In genomic region chr14:75964000-75964399, GRCm38 (mm10) we compare ENCODE assay signal across 18 mouse cellular contexts. TPM values are rescaled to one million over a fixed set of nuclear protein-coding genes. Genes with fewer than 3 reads are reported as not detected.
DNase-seq lines count a peak whose midpoint lies in the region; ATAC-seq and TF ChIP-seq lines count a peak whose summit lies in the region.
"Had no signal": no experiment of that assay in that cellular context is flagged by ENCODE, and none has a peak within 500 bp of the region (broad histone marks: within the 10 kb centered on the region; RNA-seq: fewer than 3 reads in every experiment).

No protein-coding gene starts in this region.

- 0 out of 2 replicates have a peak, but pooled peaks have one; percentile 33 for ATAC-seq in forebrain, embryonic 13.5 days
- no peak for ATAC-seq in forebrain, embryonic 11.5 days (replicated peaks; ENCODE audit: low FRiP score)
- ATAC-seq in lung, embryonic 16.5 days (ENCODE audit: low read depth), result peak; percentile 62; the same call in 1 of the 2 replicates
- no peak for ATAC-seq in forebrain, embryonic 15.5 days (replicated peaks)
- ATAC-seq in midbrain, postnatal 0 days (ENCODE audit: low FRiP score), result no peak
- ATAC-seq in liver, embryonic 12.5 days, result no peak
- ATAC-seq: inflammation-experienced regulatory T-cells, adult 6 months had no signal

- H3K9me3 ChIP-seq in forebrain, embryonic 13.5 days (replicated peaks), result no peaks in the 10 kb centered on the region
- H3K9me3 ChIP-seq in forebrain, embryonic 11.5 days (ENCODE audit: control insufficient read depth, low read length), result no peaks in the 10 kb centered on the region
- no peaks in the 10 kb centered on the region for H3K9me3 ChIP-seq in lung, embryonic 16.5 days (ENCODE audit: control insufficient read depth, low read length)
- no peaks in the 10 kb centered on the region for H3K9me3 ChIP-seq in forebrain, embryonic 15.5 days
- no peaks in the 10 kb centered on the region for H3K9me3 ChIP-seq in midbrain, postnatal 0 days (ENCODE audit: low read length)
- no peaks in the 10 kb centered on the region for H3K9me3 ChIP-seq in liver, embryonic 12.5 days (replicated peaks)
- H3K9me3 ChIP-seq: limb, embryonic 15.5 days had no signal

- H3K4me1 ChIP-seq in forebrain, embryonic 13.5 days, result peaks cover 36% of the 10 kb centered on the region
- no peaks in the 10 kb centered on the region for H3K4me1 ChIP-seq in forebrain, embryonic 11.5 days (replicated peaks; ENCODE audit: control insufficient read depth, insufficient read depth, low read length)
- peaks cover 9% of the 10 kb centered on the region for H3K4me1 ChIP-seq in lung, embryonic 16.5 days (replicated peaks; ENCODE audit: control insufficient read depth, insufficient read depth, low read length)
- H3K4me1 ChIP-seq in forebrain, embryonic 15.5 days, result peaks cover 36% of the 10 kb centered on the region
- H3K4me1 ChIP-seq in midbrain, postnatal 0 days (ENCODE audit: insufficient read depth, low read length), result no peaks in the 10 kb centered on the region
- no peaks in the 10 kb centered on the region for H3K4me1 ChIP-seq in liver, embryonic 12.5 days

- H3K27ac ChIP-seq in forebrain, embryonic 13.5 days, result no peak overlapping the region
- no peak overlapping the region for H3K27ac ChIP-seq in forebrain, embryonic 11.5 days (ENCODE audit: low read depth, low read length)
- H3K27ac ChIP-seq in lung, embryonic 16.5 days (ENCODE audit: low read length), result no peak overlapping the region
- H3K27ac ChIP-seq in forebrain, embryonic 15.5 days (replicated peaks), result no peak overlapping the region
- H3K27ac ChIP-seq in midbrain, postnatal 0 days (ENCODE audit: low read depth, low read length), result no peak overlapping the region
- no peak overlapping the region for H3K27ac ChIP-seq in liver, embryonic 12.5 days
- H3K27ac ChIP-seq: limb, embryonic 15.5 days had no signal

- 40% methylated on average over 5 of the region's 5 CpGs for WGBS in forebrain, embryonic 13.5 days
- 68% methylated on average over 5 of the region's 5 CpGs for WGBS in forebrain, embryonic 11.5 days
- 54% methylated on average over 5 of the region's 5 CpGs for WGBS in lung, embryonic 16.5 days
- WGBS in forebrain, embryonic 15.5 days, result 20% methylated on average over 5 of the region's 5 CpGs
- WGBS in midbrain, postnatal 0 days, result 56% methylated on average over 5 of the region's 5 CpGs
- WGBS in liver, embryonic 12.5 days (ENCODE audit: insufficient replicate concordance), result 75% methylated on average over 5 of the region's 5 CpGs

- H3K4me2 ChIP-seq in forebrain, embryonic 13.5 days, result peak overlapping the region; percentile 27
- no peak overlapping the region for H3K4me2 ChIP-seq in forebrain, embryonic 11.5 days (ENCODE audit: low read depth, low read length, severe bottlenecking)
- no peak overlapping the region for H3K4me2 ChIP-seq in lung, embryonic 16.5 days (ENCODE audit: low read depth, low read length)
- peak overlapping the region; percentile 47 for H3K4me2 ChIP-seq in forebrain, embryonic 15.5 days (replicated peaks)
- peak overlapping the region; percentile 45 for H3K4me2 ChIP-seq in midbrain, postnatal 0 days (ENCODE audit: low read depth, low read length, poor library complexity, severe bottlenecking)
- H3K4me2 ChIP-seq in liver, embryonic 12.5 days, result no peak overlapping the region
- H3K4me2 ChIP-seq: limb, embryonic 15.5 days had no signal

- H3K27me3 ChIP-seq in forebrain, embryonic 13.5 days, result no peaks in the 10 kb centered on the region
- no peaks in the 10 kb centered on the region for H3K27me3 ChIP-seq in forebrain, embryonic 11.5 days (ENCODE audit: control insufficient read depth, insufficient read depth, low read length)
- H3K27me3 ChIP-seq in lung, embryonic 16.5 days (ENCODE audit: control insufficient read depth, insufficient read depth, low read depth, low read length), result no peaks in the 10 kb centered on the region
- no peaks in the 10 kb centered on the region for H3K27me3 ChIP-seq in forebrain, embryonic 15.5 days
- no peaks in the 10 kb centered on the region for H3K27me3 ChIP-seq in midbrain, postnatal 0 days (ENCODE audit: insufficient read depth, low read length)
- no peaks in the 10 kb centered on the region for H3K27me3 ChIP-seq in liver, embryonic 12.5 days (replicated peaks)
- H3K27me3 ChIP-seq: limb, embryonic 15.5 days had no signal

- DNase-seq in forebrain, embryonic 11.5 days (ENCODE audit: low spot score), result no peak
- no peak for DNase-seq in lung, postnatal 25 days (ENCODE audit: low spot score)
- DNase-seq in midbrain, postnatal 0 days (ENCODE audit: low spot score), result no peak
- DNase-seq in heart, adult 8-10 months (ENCODE audit: low spot score), result no peak
- DNase-seq: adrenal gland, postnatal 36 days; cerebellum, postnatal 14 days; heart, adult 11 months; kidney, adult 9 months; lung, adult 18-20 months; thymus, postnatal 14 days had no signal

- peak overlapping the region; percentile 17; the same call in 1 of the 2 replicates for H3K4me3 ChIP-seq in forebrain, embryonic 13.5 days
- H3K4me3 ChIP-seq in forebrain, embryonic 11.5 days (ENCODE audit: low read depth, low read length), result no peak overlapping the region
- no peak overlapping the region for H3K4me3 ChIP-seq in lung, embryonic 16.5 days (ENCODE audit: low read length)
- H3K4me3 ChIP-seq in forebrain, embryonic 15.5 days, result peak overlapping the region; percentile 37
- H3K4me3 ChIP-seq in midbrain, postnatal 0 days (ENCODE audit: low read depth, low read length), result peak overlapping the region; percentile 31
- no peak overlapping the region for H3K4me3 ChIP-seq in liver, embryonic 12.5 days
- H3K4me3 ChIP-seq: erythroblast, embryonic 14.5 days had no signal

- TF ChIP-seq CTCF in midbrain, postnatal 0 days (IDR thresholded peaks at IDR 0.05), result no peak

- H3K36me3 ChIP-seq in forebrain, embryonic 13.5 days (ENCODE audit: poor library complexity, severe bottlenecking), result no peaks in the 10 kb centered on the region
- H3K36me3 ChIP-seq in forebrain, embryonic 11.5 days (ENCODE audit: control insufficient read depth, insufficient read depth, low read length), result no peaks in the 10 kb centered on the region
- H3K36me3 ChIP-seq in lung, embryonic 16.5 days (ENCODE audit: control insufficient read depth, insufficient read depth, low read length), result no peaks in the 10 kb centered on the region
- no peaks in the 10 kb centered on the region for H3K36me3 ChIP-seq in forebrain, embryonic 15.5 days
- no peaks in the 10 kb centered on the region for H3K36me3 ChIP-seq in midbrain, postnatal 0 days (ENCODE audit: insufficient read depth, low read length)
- H3K36me3 ChIP-seq in liver, embryonic 12.5 days, result no peaks in the 10 kb centered on the region
- H3K36me3 ChIP-seq: limb, embryonic 15.5 days had no signal

- no peak overlapping the region for H3K9ac ChIP-seq in forebrain, embryonic 13.5 days
- H3K9ac ChIP-seq in forebrain, embryonic 11.5 days (ENCODE audit: low read length), result no peak overlapping the region
- no peak overlapping the region for H3K9ac ChIP-seq in lung, embryonic 16.5 days (ENCODE audit: low read length)
- H3K9ac ChIP-seq in forebrain, embryonic 15.5 days (replicated peaks), result 0 out of 2 replicates have a peak overlapping the region, but pooled peaks have one; percentile 28
- no peak overlapping the region for H3K9ac ChIP-seq in midbrain, postnatal 0 days (replicated peaks; ENCODE audit: low read length, poor library complexity, severe bottlenecking)
- no peak overlapping the region for H3K9ac ChIP-seq in liver, embryonic 12.5 days
- H3K9ac ChIP-seq: limb, embryonic 15.5 days had no signal

RNA-seq across cellular contexts. Expression of gene Kctd4, which starts 9.2 kb away (rescaled TPM):
- polyA plus RNA-seq in forebrain, embryonic 13.5 days (2015; fragmentation: Nextera tagmentation; extraction: Ambion mirVana), result 3.5 and 3.6 TPM in 2 replicates
- polyA plus RNA-seq in forebrain, embryonic 11.5 days (2014; fragmentation: Nextera tagmentation; extraction: Ambion mirVana), result 0.79 and 1.2 TPM in 2 replicates
- polyA plus RNA-seq in lung, embryonic 16.5 days (2015; fragmentation: Nextera tagmentation; extraction: Ambion mirVana), result 0.36 and 0.38 TPM in 2 replicates
- polyA plus RNA-seq in forebrain, embryonic 15.5 days (2015; fragmentation: Nextera tagmentation; extraction: Ambion mirVana), result 8.2 and 8.6 TPM in 2 replicates
- 9.4 and 11.8 TPM in 2 replicates for total RNA-seq in midbrain, postnatal 0 days (2014; rRNA removed)
- 8.8 and 9.6 TPM in 2 replicates for polyA plus RNA-seq in midbrain, postnatal 0 days (2015; fragmentation: Nextera tagmentation; extraction: Ambion mirVana)
- total RNA-seq in heart, adult 8-10 months (2022), result not detected
- 0.29 and 0.33 TPM in 2 replicates for polyA plus RNA-seq in liver, embryonic 12.5 days (2016; fragmentation: Nextera tagmentation; extraction: Ambion mirVana)
- total RNA-seq: adrenal gland, postnatal 36 days had no signal
- polyA plus RNA-seq: erythroblast, embryonic 14.5 days; large intestine, adult 2 months had no signal

RNA-seq across cellular contexts. Expression of gene Gtf2f2, which starts 46.7 kb away (rescaled TPM):
- 52.3 and 56.5 TPM in 2 replicates for polyA plus RNA-seq in forebrain, embryonic 13.5 days (2015; fragmentation: Nextera tagmentation; extraction: Ambion mirVana)
- 57.0 and 59.0 TPM in 2 replicates for polyA plus RNA-seq in forebrain, embryonic 11.5 days (2014; fragmentation: Nextera tagmentation; extraction: Ambion mirVana)
- 26.3 and 29.5 TPM in 2 replicates for polyA plus RNA-seq in lung, embryonic 16.5 days (2015; fragmentation: Nextera tagmentation; extraction: Ambion mirVana)
- polyA plus RNA-seq in forebrain, embryonic 15.5 days (2015; fragmentation: Nextera tagmentation; extraction: Ambion mirVana), result 47.4 and 51.7 TPM in 2 replicates
- 22.7 and 23.4 TPM in 2 replicates for total RNA-seq in midbrain, postnatal 0 days (2014; rRNA removed)
- 38.4 and 42.6 TPM in 2 replicates for polyA plus RNA-seq in midbrain, postnatal 0 days (2015; fragmentation: Nextera tagmentation; extraction: Ambion mirVana)
- 10 to 100 TPM; 11.5 to 12.8 (median 11.9) TPM for total RNA-seq in heart, adult 8-10 months (2022)
- polyA plus RNA-seq in liver, embryonic 12.5 days (2016; fragmentation: Nextera tagmentation; extraction: Ambion mirVana), result 39.4 and 40.8 TPM in 2 replicates

Comparison
In these comparisons a context has a peak if more than half of its experiments do, and no peak if none do; other contexts are left out.
1. ATAC-seq: peak in forebrain, embryonic 13.5 days (single experiment) and lung, embryonic 16.5 days (single experiment); none in forebrain, embryonic 11.5 days (single experiment), forebrain, embryonic 15.5 days (single experiment), midbrain, postnatal 0 days (single experiment) and liver, embryonic 12.5 days (single experiment).
2. H3K4me2 ChIP-seq: peak in forebrain, embryonic 13.5 days (single experiment), forebrain, embryonic 15.5 days (single experiment) and midbrain, postnatal 0 days (single experiment); none in forebrain, embryonic 11.5 days (single experiment), lung, embryonic 16.5 days (single experiment) and liver, embryonic 12.5 days (single experiment).
3. H3K4me3 ChIP-seq: peak in forebrain, embryonic 13.5 days (single experiment), forebrain, embryonic 15.5 days (single experiment) and midbrain, postnatal 0 days (single experiment); none in forebrain, embryonic 11.5 days (single experiment), lung, embryonic 16.5 days (single experiment) and liver, embryonic 12.5 days (single experiment).